In genomic region chr4:116448673-116449072, GRCm38 (mm10) we compare ENCODE assay signal across 8 mouse cellular contexts. TPM values are rescaled to one million over a fixed set of nuclear protein-coding genes. Genes with fewer than 3 reads are reported as not detected.
A peak's percentile ranks its signal among the peaks of the same experiment; 100 is the strongest.
DNase-seq lines count a peak whose midpoint lies in the region; ATAC-seq and TF ChIP-seq lines count a peak whose summit lies in the region.

No protein-coding gene starts in this region.

- peaks cover 15% of the 10 kb centered on the region for H3K36me3 ChIP-seq in G1E (replicated peaks)
- no peaks in the 10 kb centered on the region for H3K36me3 ChIP-seq in heart, embryonic 10.5 days
- peaks cover 7% of the 10 kb centered on the region for H3K36me3 ChIP-seq in limb, embryonic 10.5 days

- H3K9me3 ChIP-seq in G1E (replicated peaks), result no peaks in the 10 kb centered on the region
- H3K9me3 ChIP-seq in heart, embryonic 10.5 days, result no peaks in the 10 kb centered on the region
- H3K9me3 ChIP-seq in limb, embryonic 10.5 days (replicated peaks), result no peaks in the 10 kb centered on the region

- ATAC-seq in G1E (ENCODE audit: extremely low read depth, insufficient number of reproducible peaks, low FRiP score, poor library complexity, severe bottlenecking), result no peak

- H3K4me1 ChIP-seq in G1E (ENCODE audit: insufficient read depth, low read depth, low read length), result peaks cover 10% of the 10 kb centered on the region
- H3K4me1 ChIP-seq in cerebellum, adult 2 months (ENCODE audit: control insufficient read depth, insufficient read depth, low read length), result peaks cover 10% of the 10 kb centered on the region
- H3K4me1 ChIP-seq in heart, embryonic 10.5 days, result peaks cover 5% of the 10 kb centered on the region
- H3K4me1 ChIP-seq in limb, embryonic 10.5 days, result no peaks in the 10 kb centered on the region
- H3K4me1 ChIP-seq in olfactory bulb, adult 2 months (ENCODE audit: control insufficient read depth, insufficient read depth, low read length), result peaks cover 4% of the 10 kb centered on the region; the same call in 1 of the 2 replicates

- no peaks in the 10 kb centered on the region for H3K27me3 ChIP-seq in G1E (ENCODE audit: insufficient read depth, low read length)
- no peaks in the 10 kb centered on the region for H3K27me3 ChIP-seq in cerebellum, adult 2 months (ENCODE audit: control insufficient read depth, insufficient read depth, low read length)
- H3K27me3 ChIP-seq in heart, embryonic 10.5 days (ENCODE audit: insufficient read depth, poor library complexity, severe bottlenecking), result no peaks in the 10 kb centered on the region
- no peaks in the 10 kb centered on the region for H3K27me3 ChIP-seq in limb, embryonic 10.5 days (ENCODE audit: low read depth, poor library complexity, severe bottlenecking)

- WGBS in cerebellum, adult 2 months, result 48% methylated on average over 8 of the region's 8 CpGs
- 38% methylated on average over 8 of the region's 8 CpGs for WGBS in heart, embryonic 10.5 days
- 55% methylated on average over 8 of the region's 8 CpGs for WGBS in limb, embryonic 10.5 days
- WGBS in olfactory bulb, adult 2 months, result 55% methylated on average over 8 of the region's 8 CpGs

- TF ChIP-seq POLR2A in cerebellum, adult 2 months (IDR thresholded peaks at IDR 0.05; ENCODE audit: borderline replicate concordance, insufficient read depth, low read length), result no peak
- no peak for TF ChIP-seq POLR2A in olfactory bulb, adult 2 months (IDR thresholded peaks at IDR 0.05; ENCODE audit: insufficient read depth, low read depth, low read length)

- DNase-seq in heart, adult 11 months, result peak; percentile 91
- no peak for DNase-seq in heart, postnatal 25 days (ENCODE audit: low spot score)
- no peak for DNase-seq in G1E (ENCODE audit: low spot score)
- peak; percentile 52 to 55 for DNase-seq in cerebellum, adult 2 months
- peak; percentile 81 for DNase-seq in heart, embryonic 10.5 days (ENCODE audit: low spot score)
- peak; percentile 37 for DNase-seq in limb, embryonic 10.5 days (ENCODE audit: low spot score)
- DNase-seq in thymus, postnatal 14 days, result peak; percentile 68

- no peak overlapping the region for H3K4me3 ChIP-seq in G1E (ENCODE audit: low read depth, low read length)
- no peak overlapping the region for H3K4me3 ChIP-seq in cerebellum, adult 2 months (replicated peaks; ENCODE audit: insufficient read depth, low read depth, low read length)
- H3K4me3 ChIP-seq in heart, embryonic 10.5 days, result no peak overlapping the region
- no peak overlapping the region for H3K4me3 ChIP-seq in limb, embryonic 10.5 days
- H3K4me3 ChIP-seq in olfactory bulb, adult 2 months (ENCODE audit: insufficient read depth, low read depth, low read length), result no peak overlapping the region

- no peak overlapping the region for H3K27ac ChIP-seq in cerebellum, adult 2 months (ENCODE audit: insufficient read depth, low read length)
- H3K27ac ChIP-seq in heart, embryonic 10.5 days, result no peak overlapping the region
- no peak overlapping the region for H3K27ac ChIP-seq in limb, embryonic 10.5 days
- no peak overlapping the region for H3K27ac ChIP-seq in olfactory bulb, adult 2 months (ENCODE audit: insufficient read depth, low read depth, low read length)

- intact Hi-C loops in heart, postnatal 25 days (cut with DNase I), result loop anchor here (5.0 kb wide), 1 partner anchor 276 kb away; the partner anchor contains the start of genes 1700042G07Rik and Gm49337

- peak; percentile 74 for TF ChIP-seq CTCF in G1E (IDR thresholded peaks at IDR 0.05; ENCODE audit: low read depth, low read length)
- TF ChIP-seq CTCF in cerebellum, adult 2 months (IDR thresholded peaks at IDR 0.05; ENCODE audit: borderline replicate concordance, insufficient read depth, low read depth, low read length), result peak; percentile 60; the same call in 1 of the 2 replicates
- 0 out of 2 replicates have a peak, but pooled peaks have one; percentile 18 for TF ChIP-seq CTCF in olfactory bulb, adult 2 months (IDR thresholded peaks at IDR 0.05; ENCODE audit: insufficient read depth, low read depth, low read length)

RNA-seq across cellular contexts. Expression of gene Mast2, which starts 15.3 kb away (rescaled TPM):
- 100 to 1,000 TPM; 118 to 119 TPM for total RNA-seq in heart, postnatal 25 days (2021)
- total RNA-seq in G1E (2014; fragmentation: Nextera tagmentation), result 52.8 and 64.7 TPM in 2 replicates
- 10.4 and 10.7 TPM in 2 replicates for total RNA-seq in G1E (2017)
- 54.9 and 63.0 TPM in 2 replicates for polyA plus RNA-seq in G1E (2012)
- 79.2 and 82.6 TPM in 2 replicates for polyA plus RNA-seq in cerebellum, adult 2 months (2012; rRNA removed)
- polyA plus RNA-seq in heart, embryonic 10.5 days (2016; fragmentation: Nextera tagmentation; extraction: Ambion mirVana), result 15.4 and 15.5 TPM in 2 replicates
- 16.3 and 19.2 TPM in 2 replicates for polyA plus RNA-seq in limb, embryonic 10.5 days (2016; fragmentation: Nextera tagmentation; extraction: Ambion mirVana)
- 867 TPM in 1 of 2 replicates, not detected in the other for polyA plus RNA-seq in olfactory bulb, adult 2 months (2012; ENCODE audit: insufficient read depth, insufficient read length, low replicate concordance, missing spikeins)

RNA-seq across cellular contexts. Expression of gene Ipp, which starts 58.7 kb away (rescaled TPM):
- 10 to 100 TPM; 12.4 to 16.2 TPM for total RNA-seq in heart, postnatal 25 days (2021)
- total RNA-seq in G1E (2014; fragmentation: Nextera tagmentation) (8.5 and 11.8 TPM in 2 replicates), G1E (2017) (11.8 and 14.0 TPM in 2 replicates)
- 2.0 and 2.1 TPM in 2 replicates for polyA plus RNA-seq in G1E (2012)
- 7.5 and 7.6 TPM in 2 replicates for polyA plus RNA-seq in cerebellum, adult 2 months (2012; rRNA removed)
- polyA plus RNA-seq in heart, embryonic 10.5 days (2016; fragmentation: Nextera tagmentation; extraction: Ambion mirVana), result 13.8 and 17.5 TPM in 2 replicates
- 15.2 and 19.1 TPM in 2 replicates for polyA plus RNA-seq in limb, embryonic 10.5 days (2016; fragmentation: Nextera tagmentation; extraction: Ambion mirVana)
- polyA plus RNA-seq in olfactory bulb, adult 2 months (2012; ENCODE audit: insufficient read depth, insufficient read length, low replicate concordance, missing spikeins), result not detected in 2 replicates

Comparison
In these comparisons a context has a peak if more than half of its experiments do, and no peak if none do; other contexts are left out.
1. DNase-seq: peak in heart, adult 11 months (single experiment), cerebellum, adult 2 months (2 of 2), heart, embryonic 10.5 days (single experiment), limb, embryonic 10.5 days (single experiment) and thymus, postnatal 14 days (single experiment); none in heart, postnatal 25 days (single experiment) and G1E (single experiment).
2. CTCF ChIP-seq: peak in every context shown above with its lines; median percentile 74 in G1E; 60 in cerebellum, adult 2 months; 18 in olfactory bulb, adult 2 months.